ENCODE assay signal across 8 mouse cellular contexts in genomic region chr5:110841046-110841862, GRCm38 (mm10). TPM values are rescaled to one million over a fixed set of nuclear protein-coding genes. Genes with fewer than 3 reads are reported as not detected.
DNase-seq lines count a peak whose midpoint lies in the region; ATAC-seq and TF ChIP-seq lines count a peak whose summit lies in the region.

No protein-coding gene starts in this region.

- H3K27ac ChIP-seq in kidney, embryonic 14.5 days (ENCODE audit: low read depth, low read length), result no peak overlapping the region

- no peak overlapping the region for H3K4me2 ChIP-seq in kidney, embryonic 14.5 days (replicated peaks; ENCODE audit: low read depth, low read length)
- H3K4me2 ChIP-seq in myocyte (ENCODE audit: low read depth), result no peak overlapping the region

- H3K27me3 ChIP-seq in kidney, embryonic 14.5 days (ENCODE audit: control insufficient read depth, insufficient read depth, low read length), result no peaks in the 10 kb centered on the region
- no peaks in the 10 kb centered on the region for H3K27me3 ChIP-seq in myocyte (ENCODE audit: control insufficient read depth, insufficient read depth, insufficient read length)

- H3K79me2 ChIP-seq in myocyte (ENCODE audit: control insufficient read depth, insufficient read depth), result no peaks in the 10 kb centered on the region

- no peak for TF ChIP-seq POLR2A in myocyte (IDR thresholded peaks at IDR 0.05; ENCODE audit: insufficient read length, low read depth)

- H3K9ac ChIP-seq in kidney, embryonic 14.5 days (ENCODE audit: low read depth, low read length), result no peak overlapping the region

- H3K9me3 ChIP-seq in kidney, embryonic 14.5 days (ENCODE audit: control insufficient read depth, low read length), result no peaks in the 10 kb centered on the region

- H3K4me3 ChIP-seq in kidney, embryonic 14.5 days (ENCODE audit: low read length), result peak overlapping the region; percentile 78; the same call in 1 of the 2 replicates
- peak overlapping the region; percentile 43 for H3K4me3 ChIP-seq in myocyte

- peaks cover 25% of the 10 kb centered on the region; the same call in 1 of the 2 replicates for H3K36me3 ChIP-seq in kidney, embryonic 14.5 days (ENCODE audit: control insufficient read depth, insufficient read depth, low read length)
- no peaks in the 10 kb centered on the region for H3K36me3 ChIP-seq in myocyte (ENCODE audit: control insufficient read depth, insufficient read depth)

- peaks cover 6% of the 10 kb centered on the region; the same call in 1 of the 2 replicates for H3K4me1 ChIP-seq in kidney, embryonic 14.5 days (ENCODE audit: control insufficient read depth, insufficient read depth, low read length)

- H3ac ChIP-seq in myocyte (ENCODE audit: control insufficient read depth, insufficient read length), result no peak overlapping the region

- ATAC-seq in CD4-positive, CD25-positive, alpha-beta regulatory T cell, adult 4 months, result no peak
- ATAC-seq in kidney, embryonic 14.5 days (ENCODE audit: low FRiP score, low TSS enrichment), result no peak

- DNase-seq in CD4-positive, CD25-positive, alpha-beta regulatory T cell, adult 2 months (ENCODE audit: low read depth, low spot score), result peak; percentile 13
- no peak for DNase-seq in kidney, adult 11 months
- peak; percentile 43 for DNase-seq in c-Kit-positive CD71-positive TER-119-positive erythroid progenitor cells, embryonic 14.5 days (ENCODE audit: low spot score)
- no peak for DNase-seq in right cerebral cortex, postnatal 4 days
- DNase-seq in left cerebral cortex, adult 9 months (ENCODE audit: low spot score in 2 of 2), result no peak

- WGBS in kidney, embryonic 14.5 days, result 89% methylated on average over 14 of the region's 14 CpGs

TF ChIP-seq in myocyte, 11 proteins besides CTCF, POLR2A, EP300 and RAD21:
- TF ChIP-seq SRF (IDR thresholded peaks at IDR 0.05; ENCODE audit: control insufficient read depth, insufficient read length, low read depth) (no peak), REST (IDR thresholded peaks at IDR 0.05; ENCODE audit: insufficient read depth, insufficient read length) (no peak), TCF12 (IDR thresholded peaks at IDR 0.05; ENCODE audit: insufficient read depth, poor library complexity, severe bottlenecking) (no peak), TCF3 (IDR thresholded peaks at IDR 0.05; ENCODE audit: insufficient read length, low read depth) (no peak), MAX (IDR thresholded peaks at IDR 0.05; ENCODE audit: low read depth) (no peak), POLR2AphosphoS2 (IDR thresholded peaks at IDR 0.05; ENCODE audit: insufficient read length, low read depth) (no peak), USF1 (IDR thresholded peaks at IDR 0.05; ENCODE audit: low read depth) (no peak), E2F4 (IDR thresholded peaks at IDR 0.05; ENCODE audit: insufficient read depth) (no peak), MYOG (IDR thresholded peaks at IDR 0.05; ENCODE audit: control insufficient read depth in 1 of 3, insufficient read depth in 1 of 3, insufficient read length in 2 of 3, low read depth in 2 of 3) (no peak), MYOD1 (IDR thresholded peaks at IDR 0.05; ENCODE audit: control insufficient read depth in 1 of 3, insufficient read length in 2 of 3, low read depth in 2 of 3) (no peak), CEBPB (IDR thresholded peaks at IDR 0.05; ENCODE audit: insufficient read depth, poor library complexity, severe bottlenecking) (no peak)

RNA-seq across cellular contexts. Expression of gene Chek2, which starts 1.5 kb away (rescaled TPM):
- 1 to 10 TPM; 4.1 to 4.4 TPM for polyA plus RNA-seq in CD4-positive, CD25-positive, alpha-beta regulatory T cell, adult 4 months (2017; shearing (Covaris generic))
- 36.2 and 37.5 TPM in 2 replicates for polyA plus RNA-seq in kidney, embryonic 14.5 days (2014; fragmentation: Nextera tagmentation; extraction: Ambion mirVana)
- 6.2 TPM for polyA plus RNA-seq in myocyte (2012; fragmentation: generic; extraction: Trizol)

RNA-seq across cellular contexts. Expression of gene Hscb, which starts 1.7 kb away (rescaled TPM):
- polyA plus RNA-seq in CD4-positive, CD25-positive, alpha-beta regulatory T cell, adult 4 months (2017; shearing (Covaris generic)), result 10 to 100 TPM; 42.4 to 43.5 TPM
- polyA plus RNA-seq in kidney, embryonic 14.5 days (2014; fragmentation: Nextera tagmentation; extraction: Ambion mirVana), result 31.0 and 31.3 TPM in 2 replicates
- polyA plus RNA-seq in myocyte (2012; fragmentation: generic; extraction: Trizol), result 24.2 TPM

RNA-seq across cellular contexts. Expression of gene Ulk1, which starts 31.4 kb away (rescaled TPM):
- polyA plus RNA-seq in CD4-positive, CD25-positive, alpha-beta regulatory T cell, adult 4 months (2017; shearing (Covaris generic)), result 10 to 100 TPM; 10.4 to 15.7 TPM
- polyA plus RNA-seq in kidney, embryonic 14.5 days (2014; fragmentation: Nextera tagmentation; extraction: Ambion mirVana), result 33.6 and 34.6 TPM in 2 replicates
- polyA plus RNA-seq in myocyte (2012; fragmentation: generic; extraction: Trizol), result 23.9 TPM

RNA-seq across cellular contexts. Expression of gene Ttc28, which starts 38.3 kb away (rescaled TPM):
- 1 to 10 TPM; 4.1 to 4.4 TPM for polyA plus RNA-seq in CD4-positive, CD25-positive, alpha-beta regulatory T cell, adult 4 months (2017; shearing (Covaris generic))
- 19.3 and 24.7 TPM in 2 replicates for polyA plus RNA-seq in kidney, embryonic 14.5 days (2014; fragmentation: Nextera tagmentation; extraction: Ambion mirVana)
- 8.5 TPM for polyA plus RNA-seq in myocyte (2012; fragmentation: generic; extraction: Trizol)

Comparison
In these comparisons a context has a peak if more than half of its experiments do, and no peak if none do; other contexts are left out.
1. DNase-seq: peak in CD4-positive, CD25-positive, alpha-beta regulatory T cell, adult 2 months (single experiment) and c-Kit-positive CD71-positive TER-119-positive erythroid progenitor cells, embryonic 14.5 days (single experiment); none in kidney, adult 11 months (single experiment), right cerebral cortex, postnatal 4 days (single experiment) and left cerebral cortex, adult 9 months (0 of 2).